Mouse (Mus musculus): ENCODE data around the gene Cacna1d.

DNA sequence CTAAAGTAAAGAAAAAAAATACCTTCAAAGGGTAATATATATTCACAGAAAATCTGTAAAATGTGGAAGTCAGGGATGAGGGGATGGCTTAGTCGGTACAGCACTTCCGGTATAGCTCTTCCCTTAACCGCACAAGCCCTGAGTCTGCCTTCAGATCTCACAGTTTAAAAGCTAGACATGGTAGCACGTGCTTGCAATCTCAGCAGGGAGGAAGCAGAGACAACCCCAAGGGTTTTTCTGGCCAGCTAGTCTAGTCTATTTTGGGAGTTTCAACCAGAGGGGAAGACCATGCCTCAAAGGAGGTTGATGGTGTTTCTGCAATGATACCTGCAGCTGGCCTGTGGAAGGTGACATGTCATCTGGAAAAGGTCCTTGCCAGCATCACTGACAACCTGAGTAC, 128.9 kb downstream of the Cacna1d start:
- TF ChIP-seq EP300 (IDR thresholded peaks at IDR 0.05; ENCODE audit: low read depth) (no peak), CTCF (IDR thresholded peaks at IDR 0.05; ENCODE audit: low read depth) (no peak)

Data from liver, postnatal 0 days (tissue).